Comparison of ENCODE assay signal across 8 mouse cellular contexts in the genomic region with DNA sequence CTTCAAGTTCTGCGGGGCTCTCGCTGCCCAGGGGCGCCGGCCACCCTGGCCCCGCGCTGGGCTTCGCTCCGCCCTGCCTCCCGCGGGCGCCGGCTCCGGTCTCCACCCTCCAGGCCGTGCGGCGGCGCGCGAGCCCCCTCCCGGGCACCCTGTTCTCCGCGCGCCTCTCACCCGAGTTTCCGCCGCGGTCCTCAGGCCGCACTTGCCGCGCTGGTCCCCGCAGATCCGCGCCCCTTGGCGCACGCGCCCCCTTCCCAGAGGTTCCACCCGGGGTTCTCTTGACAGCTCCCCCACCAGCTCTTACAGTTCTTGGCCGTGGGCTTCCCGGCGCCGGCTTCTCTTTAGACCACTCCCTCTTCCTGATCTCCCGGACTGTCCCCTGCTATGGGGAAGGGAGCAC. TPM values are rescaled to one million over a fixed set of nuclear protein-coding genes. Genes with fewer than 3 reads are reported as not detected.
DNase-seq lines count a peak whose midpoint lies in the region; ATAC-seq and TF ChIP-seq lines count a peak whose summit lies in the region.

No protein-coding gene starts in this region.

- no peak for TF ChIP-seq POLR2A in lung, adult 2 months (IDR thresholded peaks at IDR 0.05; ENCODE audit: borderline replicate concordance, extremely low read depth, low read depth, low read length)

- peaks cover 25% of the 10 kb centered on the region for H3K36me3 ChIP-seq in embryonic facial prominence, embryonic 13.5 days
- H3K36me3 ChIP-seq in heart, postnatal 0 days (replicated peaks; ENCODE audit: control insufficient read depth, insufficient read depth, low read length): peaks cover 16% of the 10 kb centered on the region

- TF ChIP-seq EP300 in heart, postnatal 0 days (IDR thresholded peaks at IDR 0.05; ENCODE audit: low read depth): no peak

- WGBS in embryonic facial prominence, embryonic 13.5 days: under 1% methylated on average over 38 of the region's 42 CpGs
- WGBS in heart, postnatal 0 days: under 1% methylated on average over 26 of the region's 42 CpGs
- under 1% methylated on average over 35 of the region's 42 CpGs for WGBS in lung, adult 2 months

- peak overlapping the region; percentile 71 for H3K4me3 ChIP-seq in embryonic facial prominence, embryonic 13.5 days
- peak overlapping the region; percentile 78 for H3K4me3 ChIP-seq in heart, postnatal 0 days (ENCODE audit: low read depth, low read length)
- peak overlapping the region; percentile 82 for H3K4me3 ChIP-seq in lung, adult 2 months (replicated peaks; ENCODE audit: extremely low read depth, low read depth, low read length)

- no peaks in the 10 kb centered on the region for H3K27me3 ChIP-seq in embryonic facial prominence, embryonic 13.5 days
- no peaks in the 10 kb centered on the region for H3K27me3 ChIP-seq in heart, postnatal 0 days (ENCODE audit: control insufficient read depth, insufficient read depth, low read length)

- H3K4me2 ChIP-seq in embryonic facial prominence, embryonic 13.5 days: peak overlapping the region; percentile 88
- H3K4me2 ChIP-seq in heart, postnatal 0 days (ENCODE audit: low read depth, low read length): peak overlapping the region; percentile 95

- peaks cover 20% of the 10 kb centered on the region for H3K4me1 ChIP-seq in embryonic facial prominence, embryonic 13.5 days
- peaks cover 44% of the 10 kb centered on the region for H3K4me1 ChIP-seq in heart, postnatal 0 days (ENCODE audit: control insufficient read depth, insufficient read depth)
- peaks cover 24% of the 10 kb centered on the region for H3K4me1 ChIP-seq in lung, adult 2 months (ENCODE audit: control insufficient read depth, insufficient read depth, low read length)

- peak overlapping the region; percentile 85 for H3K27ac ChIP-seq in embryonic facial prominence, embryonic 13.5 days
- peak overlapping the region; percentile 90 for H3K27ac ChIP-seq in heart, postnatal 0 days (ENCODE audit: low read depth)

- DNase-seq in layer of hippocampus, adult 18-20 months (ENCODE audit: low spot score in 2 of 2): peak; percentile 50 to 69
- no peak for DNase-seq in layer of hippocampus, adult 9-10 months (ENCODE audit: low spot score)
- peak; percentile 58 for DNase-seq in heart, postnatal 0 days (ENCODE audit: low spot score)
- peak; percentile 76 to 88 for DNase-seq in kidney, postnatal 36 days
- peak; percentile 76 for DNase-seq in lung, adult 2 months
- peak; percentile 54 for DNase-seq in ovary, postnatal 14 days (ENCODE audit: low spot score)
- peak; percentile 64 for DNase-seq in urinary bladder, postnatal 25 days (ENCODE audit: low spot score)

- H3K9me3 ChIP-seq in embryonic facial prominence, embryonic 13.5 days: no peaks in the 10 kb centered on the region
- H3K9me3 ChIP-seq in heart, postnatal 0 days (replicated peaks; ENCODE audit: control insufficient read depth, low read length): no peaks in the 10 kb centered on the region

- peak; percentile 85 for ATAC-seq in embryonic facial prominence, embryonic 13.5 days (ENCODE audit: insufficient number of reproducible peaks, insufficient read depth, low FRiP score, low TSS enrichment, low read depth)
- ATAC-seq in heart, postnatal 0 days (ENCODE audit: insufficient read depth, low read depth): peak; percentile 73

- peak overlapping the region; percentile 77 for H3K9ac ChIP-seq in embryonic facial prominence, embryonic 13.5 days
- H3K9ac ChIP-seq in heart, postnatal 0 days (replicated peaks; ENCODE audit: low read depth, low read length): peak overlapping the region; percentile 87

- no peak for TF ChIP-seq CTCF in heart, postnatal 0 days (IDR thresholded peaks at IDR 0.05; ENCODE audit: low read depth)
- TF ChIP-seq CTCF in lung, adult 2 months (IDR thresholded peaks at IDR 0.05; ENCODE audit: insufficient read depth, low read length): no peak

RNA-seq across cellular contexts. Expression of a gene that starts 0.4 kb away (rescaled TPM):
- 10 to 100 TPM; 61.5 to 62.8 TPM for total RNA-seq in layer of hippocampus, adult 18-20 months (2021)
- 43.6 and 45.9 TPM in 2 replicates for polyA plus RNA-seq in embryonic facial prominence, embryonic 13.5 days (2015; fragmentation: Nextera tagmentation; extraction: Ambion mirVana)
- total RNA-seq in heart, postnatal 0 days (2014; rRNA removed; ENCODE audit: low replicate concordance): 50.8 and 66.2 TPM in 2 replicates
- polyA plus RNA-seq in heart, postnatal 0 days (2015; fragmentation: Nextera tagmentation; extraction: Ambion mirVana): 43.5 and 46.4 TPM in 2 replicates
- polyA plus RNA-seq in lung, adult 2 months (2012; rRNA removed): 56.5 and 66.7 TPM in 2 replicates

RNA-seq across cellular contexts. Expression of a gene that starts 2.5 kb away (rescaled TPM):
- 1 to 10 TPM; 8.4 to 9.5 TPM for total RNA-seq in layer of hippocampus, adult 18-20 months (2021)
- polyA plus RNA-seq in embryonic facial prominence, embryonic 13.5 days (2015; fragmentation: Nextera tagmentation; extraction: Ambion mirVana): 0.06 and 0.11 TPM in 2 replicates
- total RNA-seq in heart, postnatal 0 days (2014; rRNA removed; ENCODE audit: low replicate concordance): 13.9 TPM in 1 of 2 replicates, not detected in the other
- polyA plus RNA-seq in heart, postnatal 0 days (2015; fragmentation: Nextera tagmentation; extraction: Ambion mirVana): 0.10 and 0.12 TPM in 2 replicates
- 11.6 and 18.8 TPM in 2 replicates for polyA plus RNA-seq in lung, adult 2 months (2012; rRNA removed)

RNA-seq across cellular contexts. Expression of a gene that starts 28.1 kb away (rescaled TPM):
- total RNA-seq in layer of hippocampus, adult 18-20 months (2021): 10 to 100 TPM; 17.7 to 20.1 TPM
- 3.7 and 4.7 TPM in 2 replicates for polyA plus RNA-seq in embryonic facial prominence, embryonic 13.5 days (2015; fragmentation: Nextera tagmentation; extraction: Ambion mirVana)
- total RNA-seq in heart, postnatal 0 days (2014; rRNA removed; ENCODE audit: low replicate concordance): 12.9 and 47.1 TPM in 2 replicates
- 14.7 and 15.9 TPM in 2 replicates for polyA plus RNA-seq in heart, postnatal 0 days (2015; fragmentation: Nextera tagmentation; extraction: Ambion mirVana)
- 16.0 and 23.9 TPM in 2 replicates for polyA plus RNA-seq in lung, adult 2 months (2012; rRNA removed)

RNA-seq across cellular contexts. Expression of a gene that starts 32.2 kb away (rescaled TPM):
- 10 to 100 TPM; 15.2 to 16.1 TPM for total RNA-seq in layer of hippocampus, adult 18-20 months (2021)
- polyA plus RNA-seq in embryonic facial prominence, embryonic 13.5 days (2015; fragmentation: Nextera tagmentation; extraction: Ambion mirVana): 9.4 and 10.0 TPM in 2 replicates
- 76.8 and 81.2 TPM in 2 replicates for total RNA-seq in heart, postnatal 0 days (2014; rRNA removed; ENCODE audit: low replicate concordance)
- polyA plus RNA-seq in heart, postnatal 0 days (2015; fragmentation: Nextera tagmentation; extraction: Ambion mirVana): 50.7 and 51.7 TPM in 2 replicates
- polyA plus RNA-seq in lung, adult 2 months (2012; rRNA removed): 23.5 and 51.9 TPM in 2 replicates

RNA-seq across cellular contexts. Expression of a gene that starts 43.0 kb away (rescaled TPM):
- not detected for total RNA-seq in layer of hippocampus, adult 18-20 months (2021)
- not detected in 2 replicates for polyA plus RNA-seq in embryonic facial prominence, embryonic 13.5 days (2015; fragmentation: Nextera tagmentation; extraction: Ambion mirVana)
- total RNA-seq in heart, postnatal 0 days (2014; rRNA removed; ENCODE audit: low replicate concordance): not detected in 2 replicates
- not detected in 2 replicates for polyA plus RNA-seq in heart, postnatal 0 days (2015; fragmentation: Nextera tagmentation; extraction: Ambion mirVana)
- not detected in 2 replicates for polyA plus RNA-seq in lung, adult 2 months (2012; rRNA removed)

Comparison
In these comparisons a context has a peak if more than half of its experiments do, and no peak if none do; other contexts are left out.
1. RNA of a gene that starts 2.5 kb away (polyA plus RNA-seq): 11.6 to 18.8 TPM in lung, adult 2 months; 0.10 to 0.12 TPM in heart, postnatal 0 days and 0.06 to 0.11 TPM in embryonic facial prominence, embryonic 13.5 days; every median in the first group is over 10 times any median in the second.
2. Peak in every context shown above with its lines, with median percentiles within 50 percentile points of each other: H3K4me3 ChIP-seq.